Mouse (Mus musculus): ENCODE results near the gene Unc5b. TPM values are rescaled to one million over a fixed set of nuclear protein-coding genes. Genes with fewer than 3 reads are reported as not detected.

The Unc5b gene
- polyA plus RNA-seq, 1 experiment from 2014 or later = 0.25 TPM

DNA sequence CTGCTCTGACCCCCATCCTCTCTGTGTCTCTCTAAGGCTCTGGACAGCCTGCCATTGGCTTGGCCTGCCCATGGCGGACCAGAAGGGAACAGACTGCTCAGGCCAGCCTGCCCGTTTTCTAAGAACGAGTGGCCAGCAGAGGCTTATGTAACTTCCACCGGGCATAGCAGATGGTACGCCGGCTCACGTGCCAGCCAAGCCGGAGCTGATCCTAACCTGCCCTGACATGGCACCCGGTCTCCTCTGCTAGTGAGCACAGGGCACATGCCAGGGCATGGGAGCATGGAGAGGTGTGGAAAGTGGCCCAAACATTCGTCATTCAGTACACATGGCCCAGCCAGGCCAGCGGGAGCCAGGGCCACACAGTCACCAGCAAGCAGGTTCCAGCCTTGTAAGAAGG, 10.8 kb downstream of the Unc5b start:
- H3K9me3 ChIP-seq (replicated peaks) = no peaks in the 10 kb centered on the region
- no peak overlapping the region for H3K9ac ChIP-seq
- no peak overlapping the region for H3K4me3 ChIP-seq (replicated peaks)
- 76% methylated on average over 11 of the region's 11 CpGs for WGBS (ENCODE audit: insufficient replicate concordance)
- H3K27ac ChIP-seq (replicated peaks) = no peak overlapping the region
- H3K27me3 ChIP-seq = peaks cover 15% of the 10 kb centered on the region
- no peaks in the 10 kb centered on the region; the same call in 1 of the 2 replicates for H3K4me1 ChIP-seq (replicated peaks)
- no peaks in the 10 kb centered on the region for H3K36me3 ChIP-seq (replicated peaks)
- no peak overlapping the region for H3K4me2 ChIP-seq
- ATAC-seq (ENCODE audit: insufficient read depth) = no peak

DNA sequence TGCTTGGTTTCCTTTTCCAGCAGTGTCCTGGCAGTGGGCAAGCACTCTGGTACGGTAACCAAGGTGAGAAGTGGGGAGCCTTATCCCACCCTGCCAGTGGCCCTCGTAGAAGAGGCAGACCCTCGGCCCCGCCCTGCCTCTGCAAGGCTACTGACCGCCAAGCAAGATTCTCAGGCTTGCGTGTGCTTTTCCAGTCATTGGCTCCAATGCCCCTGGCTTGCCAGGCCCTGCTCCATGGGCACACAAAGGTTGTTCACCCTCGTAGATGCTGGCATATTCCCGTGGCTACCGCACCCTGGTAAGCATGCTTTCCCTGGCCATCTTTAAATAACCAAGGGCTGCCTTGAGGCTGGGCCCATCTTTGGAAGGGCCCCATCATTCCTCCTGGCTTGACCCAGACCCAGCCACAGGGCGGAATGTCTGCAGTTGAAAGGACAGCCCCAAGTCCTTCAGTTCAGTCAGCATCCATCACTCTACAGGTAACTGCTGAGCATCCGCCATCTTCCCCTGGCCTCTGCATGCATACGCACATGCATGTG, 11.7 kb downstream of the Unc5b start:
- 64% methylated on average over 12 of the region's 12 CpGs for WGBS (ENCODE audit: insufficient replicate concordance)
- Histone ChIP-seq H3K4me3 (replicated peaks) (no peak overlapping the region), H3K4me2 (no peak overlapping the region), H3K9me3 (replicated peaks) (no peaks in the 10 kb centered on the region), H3K9ac (no peak overlapping the region), H3K27ac (replicated peaks) (no peak overlapping the region), H3K36me3 (replicated peaks) (no peaks in the 10 kb centered on the region), H3K27me3 (peaks cover 6% of the 10 kb centered on the region), H3K4me1 (replicated peaks) (no peaks in the 10 kb centered on the region; the same call in 1 of the 2 replicates)
- no peak for ATAC-seq (ENCODE audit: insufficient read depth)

DNA sequence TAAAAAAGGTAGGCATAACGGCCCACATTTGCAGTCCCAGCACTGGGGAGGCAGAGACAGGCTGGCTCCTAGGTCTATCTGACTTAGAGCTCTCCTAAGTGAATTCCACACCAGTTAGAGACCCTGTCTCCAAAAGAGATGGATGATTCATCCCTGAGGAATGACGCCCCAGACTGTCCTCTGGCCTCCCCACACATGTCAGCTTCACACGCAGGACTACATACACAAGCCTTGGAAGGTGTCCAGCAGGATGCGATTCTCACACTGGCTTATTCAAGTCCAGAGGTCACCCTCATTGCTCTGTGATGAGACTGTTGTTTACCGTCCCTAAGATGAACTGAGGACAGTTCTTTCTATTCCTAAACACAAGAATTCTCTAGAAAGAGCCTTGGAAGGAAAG, 12.2 kb downstream of the Unc5b start:
- Histone ChIP-seq H3K9me3 (replicated peaks) (no peaks in the 10 kb centered on the region), H3K9ac (no peak overlapping the region), H3K27ac (replicated peaks) (no peak overlapping the region), H3K36me3 (replicated peaks) (no peaks in the 10 kb centered on the region), H3K27me3 (peaks cover 8% of the 10 kb centered on the region), H3K4me2 (no peak overlapping the region), H3K4me3 (replicated peaks) (no peak overlapping the region), H3K4me1 (replicated peaks) (no peaks in the 10 kb centered on the region; the same call in 1 of the 2 replicates)
- 52% methylated on average over 5 of the region's 5 CpGs for WGBS (ENCODE audit: insufficient replicate concordance)
- ATAC-seq (ENCODE audit: insufficient read depth) = no peak

DNA sequence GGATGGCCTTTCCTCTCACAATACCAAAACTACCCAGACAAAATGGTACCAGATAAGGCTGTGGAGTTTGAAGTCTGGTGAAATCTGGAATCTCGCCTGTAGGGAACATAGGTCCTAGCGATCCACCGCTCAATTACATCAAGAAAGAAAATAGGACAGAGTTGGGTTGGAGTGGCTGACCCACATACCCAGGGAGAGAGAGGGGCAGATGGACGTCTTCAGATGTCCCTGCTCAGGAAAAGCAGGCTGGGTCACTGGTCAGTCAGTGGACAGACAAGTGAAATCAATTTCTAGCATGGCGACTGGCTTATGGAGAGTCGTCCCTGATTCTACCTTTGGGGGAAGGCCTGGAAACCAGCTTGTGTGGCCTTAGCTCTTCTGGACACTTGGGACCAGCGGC, 12.7 kb downstream of the Unc5b start:
- H3K9ac ChIP-seq = no peak overlapping the region
- H3K4me3 ChIP-seq (replicated peaks) = no peak overlapping the region
- WGBS (ENCODE audit: insufficient replicate concordance) = 67% methylated on average over 7 of the region's 7 CpGs
- peaks cover 9% of the 10 kb centered on the region for H3K27me3 ChIP-seq
- ATAC-seq (ENCODE audit: insufficient read depth) = no peak
- H3K4me1 ChIP-seq (replicated peaks) = no peaks in the 10 kb centered on the region; the same call in 1 of the 2 replicates
- no peaks in the 10 kb centered on the region for H3K9me3 ChIP-seq (replicated peaks)
- no peaks in the 10 kb centered on the region for H3K36me3 ChIP-seq (replicated peaks)
- H3K27ac ChIP-seq (replicated peaks) = no peak overlapping the region
- H3K4me2 ChIP-seq = no peak overlapping the region

DNA sequence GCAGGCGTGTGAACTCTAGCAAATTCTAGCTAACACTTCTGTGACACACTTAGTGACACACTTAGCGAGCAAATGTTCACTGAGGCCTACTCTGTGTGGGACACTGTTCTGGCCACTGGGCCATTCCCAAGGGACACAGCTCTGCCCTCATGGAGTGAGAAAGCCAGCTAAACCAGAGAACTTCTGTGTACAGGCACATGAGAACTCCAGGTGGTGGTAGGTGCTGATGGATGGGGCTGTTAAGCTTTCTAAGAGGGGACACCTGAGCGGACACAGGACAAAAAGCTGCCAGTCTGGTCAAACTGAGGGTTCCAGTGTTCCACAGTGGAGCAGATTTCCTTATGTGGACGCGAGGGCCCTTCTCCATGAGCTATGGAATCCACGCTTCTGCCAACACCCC, 13.5 kb downstream of the Unc5b start:
- H3K27me3 ChIP-seq = peaks cover 18% of the 10 kb centered on the region
- no peak overlapping the region for H3K4me3 ChIP-seq (replicated peaks)

DNA sequence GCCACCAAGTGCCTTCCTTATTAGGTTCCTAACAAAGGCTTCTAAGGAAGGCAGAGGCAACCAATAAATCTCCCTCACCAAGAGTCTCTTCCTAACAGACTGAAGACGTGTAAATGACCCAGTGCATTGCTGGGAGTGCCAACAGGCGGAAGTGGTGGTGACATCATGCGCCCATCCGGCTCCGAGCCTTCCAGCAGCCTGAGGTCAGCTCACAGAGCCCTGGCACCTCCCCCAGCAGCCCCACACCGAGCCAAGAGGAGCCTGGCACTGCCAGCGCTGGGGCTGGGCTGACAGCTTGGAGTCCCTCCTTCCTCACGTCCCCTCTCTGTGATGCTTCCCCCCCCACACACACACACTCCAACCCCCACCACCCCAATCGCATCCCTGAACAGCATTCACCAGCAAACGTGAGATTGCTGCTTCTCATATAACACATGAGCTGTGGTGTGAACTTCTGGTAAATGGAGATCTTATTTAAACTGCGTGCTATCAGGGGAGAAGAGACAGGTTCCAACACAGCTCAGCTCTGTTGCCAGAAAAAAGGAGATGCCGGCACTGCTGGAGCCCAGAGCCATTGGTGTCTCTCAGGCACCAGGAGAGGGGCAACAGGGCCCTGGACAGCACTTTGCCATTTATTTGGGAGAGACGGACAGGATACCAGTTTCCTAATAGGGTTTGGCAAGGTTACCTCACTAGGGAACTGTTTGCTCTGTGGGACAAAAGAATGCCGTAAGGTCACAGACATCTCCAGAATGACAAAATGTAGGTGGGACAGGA, 14.3 kb downstream of the Unc5b start:
- Histone ChIP-seq H3K4me1 (replicated peaks) (no peaks in the 10 kb centered on the region; the same call in 1 of the 2 replicates), H3K27me3 (peaks cover 26% of the 10 kb centered on the region), H3K27ac (replicated peaks) (no peak overlapping the region), H3K36me3 (replicated peaks) (no peaks in the 10 kb centered on the region), H3K4me2 (no peak overlapping the region), H3K4me3 (replicated peaks) (no peak overlapping the region), H3K9ac (no peak overlapping the region), H3K9me3 (replicated peaks) (no peaks in the 10 kb centered on the region)
- ATAC-seq (ENCODE audit: insufficient read depth) = no peak
- 22% methylated on average over 14 of the region's 14 CpGs for WGBS (ENCODE audit: insufficient replicate concordance)

More for the DNA sequence above, 13.5 kb downstream of the Unc5b start:
- H3K36me3 ChIP-seq (replicated peaks) = no peaks in the 10 kb centered on the region
- WGBS (ENCODE audit: insufficient replicate concordance) = 70% methylated on average over 6 of the region's 6 CpGs
- no peak overlapping the region for H3K9ac ChIP-seq
- no peak for ATAC-seq (ENCODE audit: insufficient read depth)
- H3K9me3 ChIP-seq (replicated peaks) = no peaks in the 10 kb centered on the region
- H3K4me2 ChIP-seq = no peak overlapping the region
- no peaks in the 10 kb centered on the region; the same call in 1 of the 2 replicates for H3K4me1 ChIP-seq (replicated peaks)
- H3K27ac ChIP-seq (replicated peaks) = no peak overlapping the region

DNA sequence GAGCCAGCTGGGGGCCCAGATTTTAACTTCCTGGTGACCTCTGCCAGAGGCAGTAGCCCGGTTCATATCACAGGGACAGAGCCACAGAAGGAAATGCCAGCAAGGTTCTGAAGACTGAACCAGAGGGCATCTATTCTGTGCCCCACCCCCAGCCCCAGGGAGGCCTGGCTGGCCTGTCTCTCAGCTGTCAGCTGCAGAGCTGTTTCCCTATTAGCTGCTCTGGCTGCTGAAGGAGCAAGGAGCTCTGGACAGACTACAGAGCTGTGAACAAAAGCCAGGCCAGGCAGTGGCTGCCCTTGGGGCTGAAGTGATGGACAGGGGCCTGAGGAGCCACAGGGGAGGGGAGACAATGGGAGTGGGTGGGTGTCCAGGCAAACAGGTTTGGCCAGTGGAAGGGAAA, 15.5 kb downstream of the Unc5b start:
- Histone ChIP-seq H3K9ac (no peak overlapping the region), H3K27ac (replicated peaks) (no peak overlapping the region), H3K4me1 (replicated peaks) (no peaks in the 10 kb centered on the region; the same call in 1 of the 2 replicates), H3K36me3 (replicated peaks) (no peaks in the 10 kb centered on the region), H3K9me3 (replicated peaks) (no peaks in the 10 kb centered on the region), H3K27me3 (peaks cover 38% of the 10 kb centered on the region), H3K4me3 (replicated peaks) (no peak overlapping the region), H3K4me2 (no peak overlapping the region)
- ATAC-seq (ENCODE audit: insufficient read depth) = no peak
- WGBS (ENCODE audit: insufficient replicate concordance) = 7% methylated on average over 1 of the region's 1 CpGs

DNA sequence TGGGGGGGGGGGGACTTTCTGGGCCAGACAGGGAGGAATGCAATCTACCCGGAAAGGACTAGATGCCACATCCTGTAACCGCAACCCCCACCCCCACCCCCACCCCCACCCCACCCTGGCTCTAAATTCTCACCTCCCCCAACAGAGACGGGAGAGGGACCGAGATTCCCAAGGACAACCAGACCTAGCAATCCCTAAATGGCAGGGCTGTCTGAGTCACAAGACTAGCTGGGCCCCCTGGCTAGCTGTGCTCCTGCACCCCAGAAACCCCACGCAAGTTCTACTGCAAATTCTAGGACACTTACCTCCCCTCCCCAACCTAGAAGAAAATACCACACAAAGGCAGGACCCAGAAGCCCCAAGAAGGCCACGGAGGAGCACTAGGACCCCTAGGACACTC, 16.3 kb downstream of the Unc5b start:
- H3K27ac ChIP-seq (replicated peaks) = no peak overlapping the region
- H3K9me3 ChIP-seq (replicated peaks) = no peaks in the 10 kb centered on the region
- WGBS (ENCODE audit: insufficient replicate concordance) = 17% methylated on average over 6 of the region's 6 CpGs
- peaks cover 38% of the 10 kb centered on the region for H3K27me3 ChIP-seq
- no peaks in the 10 kb centered on the region for H3K36me3 ChIP-seq (replicated peaks)
- H3K9ac ChIP-seq = no peak overlapping the region
- ATAC-seq (ENCODE audit: insufficient read depth) = no peak
- no peaks in the 10 kb centered on the region; the same call in 1 of the 2 replicates for H3K4me1 ChIP-seq (replicated peaks)
- H3K4me2 ChIP-seq = no peak overlapping the region
- no peak overlapping the region for H3K4me3 ChIP-seq (replicated peaks)

DNA sequence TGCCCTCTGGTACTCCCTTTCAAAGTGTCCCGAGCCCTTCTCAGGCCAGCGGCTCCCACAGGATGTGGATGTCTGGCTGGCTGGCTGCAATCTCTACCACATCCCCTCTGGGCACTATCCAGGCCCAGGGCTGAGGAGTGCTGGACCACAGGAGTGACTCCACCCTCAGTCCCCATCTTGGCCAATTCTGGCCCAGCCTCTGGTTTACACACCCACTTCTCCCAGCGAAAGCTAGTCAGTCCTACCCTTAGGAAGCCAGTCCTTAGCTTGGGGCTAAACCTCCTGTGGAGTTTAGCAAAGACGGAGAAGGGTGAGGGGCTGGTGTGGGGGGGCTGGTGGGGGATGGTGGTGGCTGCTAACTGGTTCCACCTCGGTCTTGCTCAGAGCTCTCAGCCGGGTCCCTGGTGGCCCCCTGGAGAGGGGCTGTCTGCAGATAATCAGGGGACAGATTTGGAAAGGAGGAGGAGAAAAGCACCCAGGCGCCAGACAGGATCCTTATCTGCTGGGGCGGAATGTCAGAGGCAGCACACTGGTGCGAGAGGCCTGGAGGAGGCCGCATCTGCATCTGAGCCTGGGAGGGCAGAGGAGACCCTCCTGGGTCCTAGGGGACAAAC, 16.8 kb downstream of the Unc5b start:
- Histone ChIP-seq H3K9me3 (replicated peaks) (no peaks in the 10 kb centered on the region), H3K9ac (no peak overlapping the region), H3K4me2 (no peak overlapping the region), H3K4me1 (replicated peaks) (no peaks in the 10 kb centered on the region; the same call in 1 of the 2 replicates), H3K27me3 (peaks cover 38% of the 10 kb centered on the region), H3K27ac (replicated peaks) (no peak overlapping the region), H3K4me3 (replicated peaks) (no peak overlapping the region), H3K36me3 (replicated peaks) (no peaks in the 10 kb centered on the region)
- no peak for ATAC-seq (ENCODE audit: insufficient read depth)
- WGBS (ENCODE audit: insufficient replicate concordance) = 14% methylated on average over 10 of the region's 10 CpGs

DNA sequence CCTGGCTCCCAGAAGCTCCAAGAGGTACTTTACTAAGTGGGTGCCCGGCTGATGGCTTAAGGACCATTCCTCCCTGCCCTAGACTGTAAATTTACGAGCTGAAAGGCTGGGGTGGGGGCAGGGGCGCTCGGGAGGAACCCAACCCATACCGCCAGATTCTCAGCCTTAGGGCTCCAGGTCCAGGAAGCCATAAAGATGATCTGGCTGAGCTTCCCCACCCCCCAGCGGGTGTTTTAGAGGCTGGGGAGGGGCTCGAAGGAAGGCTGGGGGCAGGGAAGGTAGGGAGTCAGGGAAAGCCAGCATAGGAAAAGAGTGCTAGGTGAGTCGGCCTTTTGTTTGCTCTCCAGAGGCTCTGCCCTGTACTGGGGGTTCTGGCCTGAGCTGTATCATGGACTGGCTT, 17.8 kb downstream of the Unc5b start:
- no peak for ATAC-seq (ENCODE audit: insufficient read depth)
- Histone ChIP-seq H3K36me3 (replicated peaks) (no peaks in the 10 kb centered on the region), H3K9ac (no peak overlapping the region), H3K4me3 (replicated peaks) (no peak overlapping the region), H3K4me1 (replicated peaks) (no peaks in the 10 kb centered on the region; the same call in 1 of the 2 replicates), H3K4me2 (no peak overlapping the region), H3K27me3 (peaks cover 38% of the 10 kb centered on the region), H3K9me3 (replicated peaks) (no peaks in the 10 kb centered on the region), H3K27ac (replicated peaks) (no peak overlapping the region)
- 6% methylated on average over 8 of the region's 8 CpGs for WGBS (ENCODE audit: insufficient replicate concordance)

DNA sequence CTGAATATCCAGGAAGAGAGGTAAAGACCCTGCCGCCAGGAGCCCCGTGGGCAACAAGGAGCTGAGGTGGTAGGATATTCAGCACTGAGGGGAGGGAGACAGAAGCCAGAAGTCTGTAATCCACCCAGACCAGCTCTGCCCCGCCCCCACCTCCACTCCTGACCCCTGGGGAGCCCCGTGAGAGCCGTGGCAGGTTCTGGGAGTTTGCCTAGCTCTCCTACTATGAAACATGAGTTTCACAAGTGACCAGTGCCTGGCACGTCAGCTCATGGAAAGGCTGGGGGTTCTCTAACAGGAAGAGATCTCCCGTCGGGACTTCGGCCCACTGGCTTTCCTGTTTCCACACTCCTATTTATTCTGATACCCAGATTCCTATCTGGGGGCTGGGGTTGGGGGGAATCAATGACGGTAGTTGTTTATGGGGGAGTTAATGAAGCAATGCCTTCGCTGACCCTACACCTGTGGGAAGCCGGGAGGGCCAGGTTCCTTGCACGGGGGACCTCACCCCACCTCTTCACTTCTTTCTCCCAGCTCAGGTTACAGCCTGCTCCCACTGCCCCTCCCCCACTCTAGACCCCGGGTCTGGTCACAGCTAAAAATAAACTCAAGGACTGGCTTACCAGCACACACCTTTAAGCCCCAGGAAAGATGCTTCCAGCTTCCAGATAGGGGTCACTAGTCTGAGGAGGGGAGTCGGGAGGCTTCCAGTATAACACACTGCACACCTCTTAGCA, 19.4 kb downstream of the Unc5b start:
- Histone ChIP-seq H3K4me3 (replicated peaks) (no peak overlapping the region), H3K27ac (replicated peaks) (no peak overlapping the region), H3K9ac (no peak overlapping the region), H3K27me3 (peaks cover 38% of the 10 kb centered on the region), H3K36me3 (replicated peaks) (no peaks in the 10 kb centered on the region), H3K9me3 (replicated peaks) (no peaks in the 10 kb centered on the region), H3K4me2 (no peak overlapping the region), H3K4me1 (replicated peaks) (no peaks in the 10 kb centered on the region; the same call in 1 of the 2 replicates)
- ATAC-seq (ENCODE audit: insufficient read depth) = no peak
- WGBS (ENCODE audit: insufficient replicate concordance) = 14% methylated on average over 15 of the region's 15 CpGs

Measured in liver, embryonic 15.5 days (tissue).